Comparison of ENCODE assay signal across 8 mouse cellular contexts in genomic region chr6:48487747-48488725, GRCm38 (mm10). TPM values are rescaled to one million over a fixed set of nuclear protein-coding genes. Genes with fewer than 3 reads are reported as not detected.
DNase-seq lines count a peak whose midpoint lies in the region; ATAC-seq lines count a peak whose summit lies in the region.

No protein-coding gene starts in this region.

- H3K27ac ChIP-seq in embryonic facial prominence, embryonic 13.5 days, result peak overlapping the region; percentile 74
- peak overlapping the region; percentile 37; the same call in 1 of the 2 replicates for H3K27ac ChIP-seq in heart, embryonic 16.5 days (ENCODE audit: low read length)
- H3K27ac ChIP-seq in limb, embryonic 10.5 days, result peak overlapping the region; percentile 90
- no peak overlapping the region for H3K27ac ChIP-seq in neural tube, embryonic 13.5 days (replicated peaks)

- H3K4me1 ChIP-seq in embryonic facial prominence, embryonic 13.5 days, result peaks cover 25% of the 10 kb centered on the region
- H3K4me1 ChIP-seq in heart, embryonic 16.5 days (ENCODE audit: control insufficient read depth, insufficient read depth, low read length), result peaks cover 10% of the 10 kb centered on the region; the same call in 1 of the 2 replicates
- H3K4me1 ChIP-seq in limb, embryonic 10.5 days, result peaks cover 42% of the 10 kb centered on the region
- peaks cover 9% of the 10 kb centered on the region for H3K4me1 ChIP-seq in neural tube, embryonic 13.5 days (replicated peaks)

- DNase-seq in MN1 (ENCODE audit: low spot score), result peak; percentile 84
- DNase-seq in limb, embryonic 10.5 days (ENCODE audit: low spot score), result peak; percentile 64
- DNase-seq in spleen, adult 12 weeks (ENCODE audit: low spot score), result no peak
- no peak for DNase-seq in urinary bladder, adult 18-20 months (ENCODE audit: low spot score in 2 of 2)
- DNase-seq in frontal cortex, postnatal 14 days (ENCODE audit: low spot score in 2 of 2), result no peak

- peak; percentile 34 for ATAC-seq in embryonic facial prominence, embryonic 13.5 days (ENCODE audit: insufficient number of reproducible peaks, insufficient read depth, low FRiP score, low TSS enrichment, low read depth)
- peak; percentile 38; the same call in 1 of the 2 replicates for ATAC-seq in heart, embryonic 16.5 days (replicated peaks; ENCODE audit: extremely low read depth, insufficient read depth, low FRiP score)
- no peak for ATAC-seq in neural tube, embryonic 13.5 days (ENCODE audit: low read depth)

- H3K9me3 ChIP-seq in embryonic facial prominence, embryonic 13.5 days, result no peaks in the 10 kb centered on the region
- H3K9me3 ChIP-seq in heart, embryonic 16.5 days (replicated peaks; ENCODE audit: control insufficient read depth, low read length), result no peaks in the 10 kb centered on the region
- no peaks in the 10 kb centered on the region for H3K9me3 ChIP-seq in limb, embryonic 10.5 days (replicated peaks)
- H3K9me3 ChIP-seq in neural tube, embryonic 13.5 days, result no peaks in the 10 kb centered on the region

- H3K4me2 ChIP-seq in embryonic facial prominence, embryonic 13.5 days, result peak overlapping the region; percentile 73
- H3K4me2 ChIP-seq in heart, embryonic 16.5 days (ENCODE audit: low read depth, low read length), result peak overlapping the region; percentile 45
- peak overlapping the region; percentile 48 for H3K4me2 ChIP-seq in neural tube, embryonic 13.5 days

- 9% methylated on average over 16 of the region's 25 CpGs for WGBS in embryonic facial prominence, embryonic 13.5 days
- 10% methylated on average over 16 of the region's 25 CpGs for WGBS in heart, embryonic 16.5 days
- WGBS in limb, embryonic 10.5 days, result 9% methylated on average over 22 of the region's 25 CpGs
- 17% methylated on average over 16 of the region's 25 CpGs for WGBS in neural tube, embryonic 13.5 days

- H3K36me3 ChIP-seq in embryonic facial prominence, embryonic 13.5 days, result no peaks in the 10 kb centered on the region
- H3K36me3 ChIP-seq in heart, embryonic 16.5 days (ENCODE audit: control insufficient read depth, insufficient read depth), result no peaks in the 10 kb centered on the region
- no peaks in the 10 kb centered on the region for H3K36me3 ChIP-seq in limb, embryonic 10.5 days
- H3K36me3 ChIP-seq in neural tube, embryonic 13.5 days, result no peaks in the 10 kb centered on the region

- H3K9ac ChIP-seq in embryonic facial prominence, embryonic 13.5 days, result peak overlapping the region; percentile 75
- peak overlapping the region; percentile 41; the same call in 1 of the 2 replicates for H3K9ac ChIP-seq in heart, embryonic 16.5 days (ENCODE audit: low read length)
- H3K9ac ChIP-seq in neural tube, embryonic 13.5 days, result 0 out of 2 replicates have a peak overlapping the region, but pooled peaks have one; percentile 44

- H3K4me3 ChIP-seq in embryonic facial prominence, embryonic 13.5 days, result peak overlapping the region; percentile 41
- H3K4me3 ChIP-seq in heart, embryonic 16.5 days (ENCODE audit: low read length), result peak overlapping the region; percentile 24; the same call in 1 of the 2 replicates
- peak overlapping the region; percentile 53 for H3K4me3 ChIP-seq in limb, embryonic 10.5 days
- peak overlapping the region; percentile 20 for H3K4me3 ChIP-seq in neural tube, embryonic 13.5 days

- 0 out of 2 replicates have a peak, but pooled peaks cover 6% of the 10 kb centered on the region for H3K27me3 ChIP-seq in embryonic facial prominence, embryonic 13.5 days
- peaks cover 3% of the 10 kb centered on the region; the same call in 1 of the 2 replicates for H3K27me3 ChIP-seq in heart, embryonic 16.5 days (ENCODE audit: control insufficient read depth, insufficient read depth, low read length)
- H3K27me3 ChIP-seq in limb, embryonic 10.5 days (ENCODE audit: low read depth, poor library complexity, severe bottlenecking), result peaks cover 25% of the 10 kb centered on the region
- no peaks in the 10 kb centered on the region for H3K27me3 ChIP-seq in neural tube, embryonic 13.5 days

RNA-seq across cellular contexts. Expression of gene Sspo, which starts 40.0 kb away (rescaled TPM):
- 0.25 and 0.46 TPM in 2 replicates for polyA plus RNA-seq in embryonic facial prominence, embryonic 13.5 days (2015; fragmentation: Nextera tagmentation; extraction: Ambion mirVana)
- 0.42 and 0.43 TPM in 2 replicates for polyA plus RNA-seq in heart, embryonic 16.5 days (2015; fragmentation: Nextera tagmentation; extraction: Ambion mirVana)
- polyA plus RNA-seq in limb, embryonic 10.5 days (2016; fragmentation: Nextera tagmentation; extraction: Ambion mirVana), result 0.20 and 0.45 TPM in 2 replicates
- polyA plus RNA-seq in neural tube, embryonic 13.5 days (2015; fragmentation: Nextera tagmentation; extraction: Ambion mirVana), result 0.31 and 0.43 TPM in 2 replicates

RNA-seq across cellular contexts. Expression of gene Zfp467, which starts 42.4 kb away (rescaled TPM):
- 30.2 and 31.6 TPM in 2 replicates for polyA plus RNA-seq in embryonic facial prominence, embryonic 13.5 days (2015; fragmentation: Nextera tagmentation; extraction: Ambion mirVana)
- 20.3 and 22.1 TPM in 2 replicates for polyA plus RNA-seq in heart, embryonic 16.5 days (2015; fragmentation: Nextera tagmentation; extraction: Ambion mirVana)
- 11.0 and 19.6 TPM in 2 replicates for polyA plus RNA-seq in limb, embryonic 10.5 days (2016; fragmentation: Nextera tagmentation; extraction: Ambion mirVana)
- 21.0 and 22.6 TPM in 2 replicates for polyA plus RNA-seq in neural tube, embryonic 13.5 days (2015; fragmentation: Nextera tagmentation; extraction: Ambion mirVana)

RNA-seq across cellular contexts. Expression of gene Atp6v0e2, which starts 49.4 kb away (rescaled TPM):
- polyA plus RNA-seq in embryonic facial prominence, embryonic 13.5 days (2015; fragmentation: Nextera tagmentation; extraction: Ambion mirVana), result 13.4 and 13.9 TPM in 2 replicates
- 17.4 and 20.0 TPM in 2 replicates for polyA plus RNA-seq in heart, embryonic 16.5 days (2015; fragmentation: Nextera tagmentation; extraction: Ambion mirVana)
- 4.6 and 4.8 TPM in 2 replicates for polyA plus RNA-seq in limb, embryonic 10.5 days (2016; fragmentation: Nextera tagmentation; extraction: Ambion mirVana)
- polyA plus RNA-seq in neural tube, embryonic 13.5 days (2015; fragmentation: Nextera tagmentation; extraction: Ambion mirVana), result 177 and 203 TPM in 2 replicates

Comparison
In these comparisons a context has a peak if more than half of its experiments do, and no peak if none do; other contexts are left out.
1. DNase-seq: peak in MN1 (single experiment) and limb, embryonic 10.5 days (single experiment); none in spleen, adult 12 weeks (single experiment), urinary bladder, adult 18-20 months (0 of 2) and frontal cortex, postnatal 14 days (0 of 2).
2. Peak in every context shown above with its lines, with median percentiles within 50 percentile points of each other: H3K4me2 ChIP-seq, H3K4me3 ChIP-seq and H3K9ac ChIP-seq.